Mouse (Mus musculus) stomach, embryonic 15.5 days (tissue): Measurements from ENCODE around the gene Scarb1. TPM values are rescaled to one million over a fixed set of nuclear protein-coding genes. Genes with fewer than 3 reads are reported as not detected.

Source experiments
- ATAC-seq: fragments of 200-750 bp; cut with Nextera tagmentation; 2 replicates; pipeline ENCODE4 v1.8.0; 2017; ENCODE audit warnings: low read depth, moderate number of reproducible peaks, moderate TSS enrichment; ENCODE audit not compliant: insufficient read depth, low FRiP score
- H3K27ac ChIP-seq: fragments of 300-500 bp; sonication (generic); 2 replicates; pipeline ENCODE4 v1.5.1; 2015; ENCODE audit warnings: mild to moderate bottlenecking, inconsistent platforms
- H3K27me3 ChIP-seq: fragments of 300-500 bp; sonication (generic); replicated peaks from 2 replicates; pipeline ENCODE4 v1.6.1; 2015; ENCODE audit warnings: inconsistent platforms
- H3K36me3 ChIP-seq: fragments of 300-500 bp; sonication (generic); 2 replicates; pipeline ENCODE4 v1.6.1; 2015; ENCODE audit warnings: inconsistent platforms
- H3K4me1 ChIP-seq: fragments of 300-500 bp; sonication (generic); 2 replicates; pipeline ENCODE4 v1.6.1; 2015; ENCODE audit warnings: inconsistent platforms
- H3K4me2 ChIP-seq: fragments of 300-500 bp; sonication (generic); 2 replicates; pipeline ENCODE4 v1.6.1; 2015; ENCODE audit warnings: mild to moderate bottlenecking, inconsistent platforms
- H3K4me3 ChIP-seq: fragments of 300-500 bp; sonication (generic); replicated peaks from 2 replicates; pipeline ENCODE4 v1.5.1; 2015; ENCODE audit warnings: inconsistent platforms
- H3K9ac ChIP-seq: fragments of 300-500 bp; sonication (generic); 2 replicates; pipeline ENCODE4 v1.6.1; 2015; ENCODE audit warnings: inconsistent platforms
- H3K9me3 ChIP-seq: fragments of 300-500 bp; sonication (generic); 2 replicates; pipeline ENCODE4 v1.6.1; 2016; ENCODE audit warnings: inconsistent platforms
- WGBS: fragments of 180-500 bp; shearing (Covaris S2); methylation state at CpG from one replicate; pipeline ENCODE4 v1.1.7; 2015; 5-methylcytosine and 5-hydroxymethylcytosine counted together
- polyA plus RNA-seq: library from polyadenylated mRNA; unstranded; fragments of >200 nt; fragmentation: Nextera tagmentation; extraction: Ambion mirVana; gene quantifications from 2 replicates; pipeline ENCODE4 v1.2.1, GENCODE M21; 2015

Gene Scarb1
- polyA plus RNA-seq, 1 experiment from 2014 or later, result 61.9 TPM

GRCm38 (mm10) chr5:125291895-125292294, 49.0 kb downstream of the Scarb1 start:
- Histone ChIP-seq H3K4me1 (no peaks in the 10 kb centered on the region), H3K27me3 (no peaks in the 10 kb centered on the region), H3K27ac (no peak overlapping the region), H3K4me3 (no peak overlapping the region), H3K9me3 (no peaks in the 10 kb centered on the region), H3K9ac (no peak overlapping the region), H3K4me2 (no peak overlapping the region), H3K36me3 (peaks cover 32% of the 10 kb centered on the region)
- ATAC-seq, result no peak
- WGBS, result 80% methylated on average over 8 of the region's 8 CpGs

DNA sequence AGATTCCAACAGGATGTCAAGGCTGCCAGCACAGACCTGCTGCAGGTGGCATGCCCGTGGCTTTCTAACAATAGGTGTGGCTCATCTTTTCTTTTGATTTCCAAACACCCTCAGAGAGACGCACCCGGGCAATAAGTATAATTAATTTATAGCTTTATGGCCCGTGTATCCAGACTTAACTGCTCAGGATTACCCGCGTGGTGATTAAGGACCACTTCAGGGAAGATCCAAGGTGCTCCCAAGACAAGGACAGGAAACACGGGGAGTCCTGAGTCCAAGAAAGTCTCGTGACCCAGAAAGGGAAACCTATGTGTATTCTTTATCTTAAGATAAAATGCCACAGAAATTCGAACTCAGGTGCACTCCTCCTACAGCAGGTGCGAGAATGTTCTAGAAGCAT, 49.5 kb downstream of the Scarb1 start:
- ATAC-seq, result no peak
- Histone ChIP-seq H3K9me3 (no peaks in the 10 kb centered on the region), H3K4me2 (no peak overlapping the region), H3K4me3 (no peak overlapping the region), H3K27ac (no peak overlapping the region), H3K9ac (no peak overlapping the region), H3K27me3 (no peaks in the 10 kb centered on the region), H3K4me1 (no peaks in the 10 kb centered on the region), H3K36me3 (peaks cover 32% of the 10 kb centered on the region)
- WGBS, result 77% methylated on average over 10 of the region's 10 CpGs

DNA sequence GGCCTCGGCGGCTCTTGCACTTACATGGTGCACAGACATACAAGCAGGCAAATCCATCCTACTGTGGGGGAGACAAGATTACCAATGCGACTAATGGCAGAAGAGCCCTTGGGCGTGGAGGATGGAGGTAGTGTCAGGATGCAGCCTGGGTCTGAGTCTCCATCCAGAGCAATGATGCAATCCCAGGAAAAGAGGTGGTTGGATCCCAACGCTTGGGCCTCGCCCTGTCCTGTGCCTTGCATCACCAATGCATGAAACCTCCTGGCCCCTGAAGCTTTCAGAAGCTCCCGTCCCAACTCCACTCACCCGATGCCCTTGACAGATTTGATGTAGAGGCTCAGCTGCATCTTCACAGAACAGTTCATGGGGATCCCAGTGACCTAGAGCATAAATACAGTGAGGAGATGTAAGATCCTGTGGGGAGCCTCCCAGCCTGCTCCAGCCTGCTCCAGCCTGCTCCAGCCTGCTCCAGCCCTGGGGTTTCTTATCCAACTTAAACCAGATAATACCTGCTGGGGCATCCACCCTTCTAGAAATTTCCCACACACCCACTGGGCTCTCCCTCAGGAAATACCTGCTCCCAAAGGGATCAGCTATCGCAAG, 53.7 kb downstream of the Scarb1 start:
- no peak overlapping the region for H3K27ac ChIP-seq
- H3K9ac ChIP-seq, result no peak overlapping the region
- no peak overlapping the region for H3K4me3 ChIP-seq
- no peak for ATAC-seq
- H3K4me2 ChIP-seq, result no peak overlapping the region
- no peaks in the 10 kb centered on the region for H3K27me3 ChIP-seq
- H3K9me3 ChIP-seq, result no peaks in the 10 kb centered on the region
- H3K36me3 ChIP-seq, result peaks cover 14% of the 10 kb centered on the region
- WGBS, result 91% methylated on average over 9 of the region's 9 CpGs
- no peaks in the 10 kb centered on the region; the same call in 1 of the 2 replicates for H3K4me1 ChIP-seq

GRCm38 (mm10) chr5:125286090-125286489, 54.8 kb downstream of the Scarb1 start:
- no peaks in the 10 kb centered on the region for H3K9me3 ChIP-seq
- H3K9ac ChIP-seq, result no peak overlapping the region
- H3K4me2 ChIP-seq, result no peak overlapping the region
- H3K27me3 ChIP-seq, result no peaks in the 10 kb centered on the region
- ATAC-seq, result no peak
- H3K4me1 ChIP-seq, result no peaks in the 10 kb centered on the region; the same call in 1 of the 2 replicates
- H3K4me3 ChIP-seq, result no peak overlapping the region
- no peak overlapping the region for H3K27ac ChIP-seq
- 90% methylated on average over 11 of the region's 11 CpGs for WGBS
- peaks cover 14% of the 10 kb centered on the region for H3K36me3 ChIP-seq

DNA sequence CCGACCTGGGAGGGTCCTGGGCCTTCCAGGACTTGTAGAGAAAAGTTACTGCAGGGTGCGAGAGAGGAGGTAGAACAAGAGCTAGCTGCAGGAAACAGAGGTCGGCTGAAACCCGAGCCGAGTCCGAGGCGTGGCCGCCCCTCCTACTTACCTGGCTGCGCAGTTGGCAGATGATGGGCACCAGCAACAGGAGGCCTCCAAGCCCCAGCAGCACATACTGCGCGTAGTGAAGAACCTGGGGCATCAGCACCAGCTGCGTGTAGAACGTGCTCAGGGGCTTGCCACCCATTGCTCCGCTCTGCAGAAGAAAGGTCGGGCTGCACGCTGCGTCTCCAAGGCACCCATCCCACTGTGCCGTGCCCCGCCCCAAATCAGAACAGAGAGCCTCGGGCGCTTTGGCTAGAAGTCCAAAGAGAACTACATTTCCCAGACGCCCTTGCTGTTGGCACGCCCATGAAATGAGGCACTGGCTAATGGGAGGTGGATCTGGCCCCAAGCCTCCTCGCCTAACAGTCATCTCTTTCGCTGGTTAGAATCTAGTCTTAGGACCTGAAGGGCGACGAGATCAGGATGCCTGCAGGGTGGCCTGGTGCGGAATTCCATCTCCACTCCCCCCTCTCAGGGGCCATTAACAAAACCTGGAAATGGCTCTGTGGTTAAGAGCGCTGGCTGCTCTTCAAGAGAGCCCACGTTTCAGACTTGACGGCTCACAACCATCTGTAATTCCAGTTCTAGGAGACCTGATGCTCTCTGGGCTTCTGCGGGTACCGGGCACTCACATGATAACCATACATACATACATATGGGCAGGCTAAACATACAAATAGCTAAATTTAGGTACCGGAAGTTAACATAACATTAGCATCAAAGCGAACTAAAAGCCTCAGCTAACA, 56.9 kb downstream of the Scarb1 start:
- Histone ChIP-seq H3K4me2 (peak overlapping the region; percentile 62), H3K27ac (peak overlapping the region; percentile 6; the same call in 1 of the 2 replicates), H3K4me1 (no peaks in the 10 kb centered on the region; the same call in 1 of the 2 replicates), H3K36me3 (peaks cover 14% of the 10 kb centered on the region), H3K4me3 (peak overlapping the region; percentile 38), H3K9me3 (no peaks in the 10 kb centered on the region), H3K27me3 (no peaks in the 10 kb centered on the region), H3K9ac (no peak overlapping the region; the same call in 1 of the 2 replicates)
- 21% methylated on average over 35 of the region's 35 CpGs for WGBS
- ATAC-seq, result peak; percentile 87

DNA sequence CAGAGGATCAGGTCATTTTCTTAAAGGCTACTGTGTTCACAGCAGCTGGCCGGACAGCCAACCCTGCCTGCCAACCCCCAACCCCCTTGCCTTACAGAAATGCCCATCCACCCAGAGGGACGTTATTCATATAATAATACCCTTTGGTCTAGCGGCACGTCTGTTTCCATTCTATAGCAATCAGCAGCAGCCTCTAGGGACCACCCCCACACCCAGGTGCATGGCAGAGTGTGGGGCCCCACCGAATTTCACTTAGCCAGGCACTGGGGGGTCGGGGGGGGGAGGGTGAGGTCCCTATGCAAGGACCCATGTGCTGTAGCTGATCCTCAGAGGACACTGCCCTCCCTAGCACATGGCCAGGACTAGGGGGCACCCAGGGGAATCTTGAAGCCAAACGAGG, 61.7 kb downstream of the Scarb1 start:
- H3K9me3 ChIP-seq, result no peaks in the 10 kb centered on the region
- no peak overlapping the region for H3K27ac ChIP-seq
- H3K9ac ChIP-seq, result no peak overlapping the region
- no peaks in the 10 kb centered on the region for H3K27me3 ChIP-seq
- H3K4me2 ChIP-seq, result no peak overlapping the region
- 68% methylated on average over 7 of the region's 7 CpGs for WGBS
- ATAC-seq, result no peak
- H3K4me3 ChIP-seq, result no peak overlapping the region
- H3K36me3 ChIP-seq, result no peaks in the 10 kb centered on the region
- H3K4me1 ChIP-seq, result no peaks in the 10 kb centered on the region; the same call in 1 of the 2 replicates

GRCm38 (mm10) chr5:125278314-125278713, 62.6 kb downstream of the Scarb1 start:
- WGBS, result 30% methylated on average over 6 of the region's 6 CpGs
- 0 out of 2 replicates have a peak, but pooled peaks cover 6% of the 10 kb centered on the region for H3K4me1 ChIP-seq
- no peak for ATAC-seq
- H3K4me3 ChIP-seq, result no peak overlapping the region
- H3K27ac ChIP-seq, result no peak overlapping the region
- H3K27me3 ChIP-seq, result no peaks in the 10 kb centered on the region
- H3K4me2 ChIP-seq, result no peak overlapping the region
- H3K9ac ChIP-seq, result no peak overlapping the region
- no peaks in the 10 kb centered on the region for H3K36me3 ChIP-seq
- no peaks in the 10 kb centered on the region for H3K9me3 ChIP-seq

GRCm38 (mm10) chr5:125277313-125277712, 63.6 kb downstream of the Scarb1 start:
- Histone ChIP-seq H3K9me3 (no peaks in the 10 kb centered on the region), H3K36me3 (no peaks in the 10 kb centered on the region), H3K9ac (no peak overlapping the region), H3K4me3 (no peak overlapping the region), H3K4me2 (no peak overlapping the region), H3K4me1 (0 out of 2 replicates have a peak, but pooled peaks cover 6% of the 10 kb centered on the region), H3K27ac (no peak overlapping the region), H3K27me3 (no peaks in the 10 kb centered on the region)
- ATAC-seq, result no peak
- WGBS, result 88% methylated on average over 6 of the region's 6 CpGs

DNA sequence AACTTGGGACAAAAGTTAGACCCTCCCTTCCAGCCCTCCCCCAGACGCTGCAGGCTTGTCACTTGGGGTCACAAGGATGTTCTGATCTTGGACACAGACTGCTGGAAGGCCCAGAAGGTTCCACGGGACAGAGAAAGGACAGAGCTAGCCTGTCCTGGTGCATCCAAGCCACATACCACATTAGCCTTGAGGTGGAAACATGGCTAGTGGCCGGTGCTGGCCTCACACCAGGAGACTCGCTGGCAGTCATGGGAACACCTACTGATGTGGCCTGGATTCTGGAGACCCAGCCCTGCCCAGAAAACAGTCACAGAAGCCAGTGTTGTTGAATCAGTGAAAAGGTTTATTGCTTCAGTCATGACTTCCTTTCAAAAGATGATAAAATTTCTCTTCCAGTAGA, 64.1 kb downstream of the Scarb1 start:
- H3K4me3 ChIP-seq, result no peak overlapping the region
- no peak overlapping the region for H3K9ac ChIP-seq
- H3K4me1 ChIP-seq, result 0 out of 2 replicates have a peak, but pooled peaks cover 6% of the 10 kb centered on the region
- no peaks in the 10 kb centered on the region for H3K36me3 ChIP-seq
- ATAC-seq, result no peak
- H3K4me2 ChIP-seq, result no peak overlapping the region
- 89% methylated on average over 4 of the region's 4 CpGs for WGBS
- H3K27ac ChIP-seq, result no peak overlapping the region
- no peaks in the 10 kb centered on the region for H3K9me3 ChIP-seq
- no peaks in the 10 kb centered on the region for H3K27me3 ChIP-seq

DNA sequence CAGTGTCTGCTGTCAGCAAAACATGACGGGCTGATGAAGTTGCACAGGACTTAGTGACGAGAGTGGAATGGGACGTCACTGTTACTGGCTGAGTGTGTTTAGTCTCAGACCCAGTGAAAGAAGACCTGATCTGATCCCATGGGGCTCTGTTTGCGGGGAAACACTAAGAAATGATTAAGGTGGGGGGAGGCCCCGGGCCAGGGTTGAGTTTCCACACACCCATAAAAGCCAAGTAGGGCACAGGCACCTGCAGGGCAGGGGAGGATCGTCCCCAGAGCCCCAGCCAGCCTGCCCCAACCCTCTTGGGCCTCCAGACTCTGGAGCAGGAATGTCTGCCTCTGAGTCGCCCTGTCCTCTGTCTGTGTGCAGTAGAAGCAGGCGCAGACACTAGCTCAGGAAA, 65.6 kb downstream of the Scarb1 start:
- no peak overlapping the region for H3K27ac ChIP-seq
- ATAC-seq, result no peak
- no peaks in the 10 kb centered on the region for H3K36me3 ChIP-seq
- 59% methylated on average over 8 of the region's 8 CpGs for WGBS
- H3K9me3 ChIP-seq, result no peaks in the 10 kb centered on the region
- no peak overlapping the region for H3K4me3 ChIP-seq
- H3K4me2 ChIP-seq, result no peak overlapping the region
- H3K27me3 ChIP-seq, result no peaks in the 10 kb centered on the region
- H3K4me1 ChIP-seq, result peaks cover 13% of the 10 kb centered on the region; the same call in 1 of the 2 replicates
- H3K9ac ChIP-seq, result no peak overlapping the region

- Histone ChIP-seq H3K4me3 (no peak overlapping the region), H3K4me1 (peaks cover 13% of the 10 kb centered on the region; the same call in 1 of the 2 replicates), H3K4me2 (no peak overlapping the region), H3K9me3 (no peaks in the 10 kb centered on the region), H3K36me3 (no peaks in the 10 kb centered on the region), H3K9ac (no peak overlapping the region), H3K27ac (no peak overlapping the region), H3K27me3 (no peaks in the 10 kb centered on the region)
- ATAC-seq, result no peak
- 83% methylated on average over 3 of the region's 3 CpGs for WGBS
Measured at GRCm38 (mm10) chr5:125274773-125275172, 66.1 kb downstream of the Scarb1 start.

DNA sequence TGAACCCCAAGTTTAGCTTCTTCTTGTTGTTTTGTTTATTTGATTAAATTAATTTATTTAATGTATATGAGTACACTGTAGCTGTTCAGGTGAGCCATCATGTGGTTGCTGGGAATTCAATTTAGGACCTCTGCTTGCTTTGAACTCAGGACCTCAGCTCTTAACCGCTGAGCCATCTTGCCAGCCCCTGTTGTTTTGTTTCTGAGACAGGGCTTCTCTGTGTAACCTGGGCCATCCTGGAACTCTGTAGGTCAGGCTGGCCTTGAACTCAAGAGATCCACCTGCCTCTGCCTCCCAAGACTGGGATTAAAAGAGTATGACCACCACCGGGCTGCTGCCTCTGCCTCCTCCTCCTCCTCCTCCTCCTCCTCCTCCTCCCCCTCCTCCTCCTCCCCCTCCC, 66.7 kb downstream of the Scarb1 start:
- Histone ChIP-seq H3K9me3 (no peaks in the 10 kb centered on the region), H3K4me3 (no peak overlapping the region), H3K9ac (no peak overlapping the region), H3K36me3 (no peaks in the 10 kb centered on the region), H3K4me1 (peaks cover 13% of the 10 kb centered on the region; the same call in 1 of the 2 replicates), H3K27ac (no peak overlapping the region), H3K27me3 (no peaks in the 10 kb centered on the region), H3K4me2 (no peak overlapping the region)
- WGBS, result 83% methylated on average over 2 of the region's 2 CpGs
- ATAC-seq, result no peak
